Mouse (Mus musculus) heart, postnatal 14 days (tissue): ENCODE measurements around the gene Rbms3. TPM values are rescaled to one million over a fixed set of nuclear protein-coding genes. Genes with fewer than 3 reads are reported as not detected.
A peak's percentile ranks its signal among the peaks of the same experiment; 100 is the strongest.

ENCODE experiments used
- DNase-seq, 2 experiments: peaks; one replicate each; pipeline ENCODE4 v3.0.0; 2021 to 2022
- intact Hi-C: fragments of 180-260 bp; cut with DNase I; formaldehyde crosslinking; loops from one replicate; pipeline ENCODE4 v1.15.1; 2025
- total RNA-seq, 2 experiments: library from RNA; stranded (reverse); gene quantifications; 2 replicates each; pipeline ENCODE4 v1.2.3; 2021

The Rbms3 gene
- total RNA-seq, 2 experiments from 2014 or later, result 17.7 to 18.6 TPM

GRCm38 (mm10) chr9:117379448-117379983, 250.2 kb downstream of the Rbms3 start:
- no peak for DNase-seq
- intact Hi-C loops, result no loop called here

- intact Hi-C loops, result no loop called here
- no peak for DNase-seq
These were observed 251.4 kb downstream of the Rbms3 start for GRCm38 (mm10) chr9:117378131-117378890.

- no peak for DNase-seq
- intact Hi-C loops, result no loop called here
These were observed 253.9 kb downstream of the Rbms3 start for GRCm38 (mm10) chr9:117375776-117376175.

GRCm38 (mm10) chr9:117373164-117373741, 256.5 kb downstream of the Rbms3 start:
- intact Hi-C loops, result no loop called here
- DNase-seq, result peak; percentile 24 to 50

GRCm38 (mm10) chr9:117371980-117372379, 257.7 kb downstream of the Rbms3 start:
- intact Hi-C loops, result no loop called here
- no peak for DNase-seq

- intact Hi-C loops, result no loop called here
- no peak for DNase-seq
These were observed 259.6 kb downstream of the Rbms3 start for GRCm38 (mm10) chr9:117370086-117370485.

- DNase-seq, result no peak
- intact Hi-C loops, result no loop called here
These were observed 261.7 kb downstream of the Rbms3 start for GRCm38 (mm10) chr9:117368016-117368415.

- intact Hi-C loops, result no loop called here
- no peak for DNase-seq
These were observed 265.1 kb downstream of the Rbms3 start for GRCm38 (mm10) chr9:117364610-117365009.

- DNase-seq, result no peak
- intact Hi-C loops, result no loop called here
These were observed 268.3 kb downstream of the Rbms3 start for GRCm38 (mm10) chr9:117361431-117361830.

- intact Hi-C loops, result no loop called here
- peak; percentile 74 to 85 for DNase-seq
These were observed 272.8 kb downstream of the Rbms3 start for GRCm38 (mm10) chr9:117356764-117357442.

GRCm38 (mm10) chr9:117355501-117355900, 274.2 kb downstream of the Rbms3 start:
- DNase-seq, result no peak
- intact Hi-C loops, result no loop called here

- DNase-seq, result no peak
- intact Hi-C loops, result no loop called here
These were observed 287.4 kb downstream of the Rbms3 start for GRCm38 (mm10) chr9:117342336-117342735.

GRCm38 (mm10) chr9:117330681-117331080, 299.0 kb downstream of the Rbms3 start:
- intact Hi-C loops, result no loop called here
- no peak for DNase-seq

- no peak for DNase-seq
- intact Hi-C loops, result no loop called here
These were observed 310.4 kb downstream of the Rbms3 start for GRCm38 (mm10) chr9:117319271-117319670.

- intact Hi-C loops, result no loop called here
- DNase-seq, result no peak
These were observed 311.3 kb downstream of the Rbms3 start for GRCm38 (mm10) chr9:117318461-117318860.

GRCm38 (mm10) chr9:117317251-117317650, 312.5 kb downstream of the Rbms3 start:
- intact Hi-C loops, result no loop called here
- DNase-seq, result no peak

- intact Hi-C loops, result no loop called here
- DNase-seq, result no peak
These were observed 316.1 kb downstream of the Rbms3 start for GRCm38 (mm10) chr9:117313642-117314041.

- intact Hi-C loops, result no loop called here
- DNase-seq, result no peak
These were observed 319.9 kb downstream of the Rbms3 start for GRCm38 (mm10) chr9:117309809-117310208.

GRCm38 (mm10) chr9:117298991-117299390, 330.7 kb downstream of the Rbms3 start:
- DNase-seq, result no peak
- intact Hi-C loops, result no loop called here

- DNase-seq, result no peak
- intact Hi-C loops, result no loop called here
These were observed 331.8 kb downstream of the Rbms3 start for GRCm38 (mm10) chr9:117297662-117298531.
